Mouse (Mus musculus) B cell, adult 2 months (primary cell): ENCODE measurements around the gene Hkdc1.

ENCODE experiments used
- DNase-seq, 2 experiments: peaks; one replicate each; pipeline ENCODE4 v3.0.0; 2022

The Hkdc1 gene

DNA sequence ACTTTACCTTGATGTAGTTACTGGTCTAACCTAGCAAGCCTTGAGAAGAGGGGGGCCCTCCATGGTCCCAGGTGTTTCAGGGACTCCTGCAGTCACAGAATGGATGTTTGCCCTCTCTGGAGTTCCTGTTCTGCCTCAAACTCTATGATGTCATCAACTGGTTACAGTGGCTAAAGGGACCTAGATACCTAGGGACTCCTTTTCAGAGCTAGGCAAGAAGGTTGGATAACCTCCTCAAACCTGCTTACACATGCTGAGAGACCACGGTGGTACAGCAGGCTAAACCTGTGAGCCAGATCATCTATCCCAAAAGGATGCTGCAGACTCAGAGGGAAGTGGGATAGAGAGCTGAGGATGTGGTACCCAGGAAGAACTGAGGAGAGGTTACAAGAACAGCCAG lies 42.5 kb downstream of the Hkdc1 start, which contains the start of gene Hk1:
Gene Hk1, minus strand, starts transcription at position 101 of the 400 bp plus-strand sequence.
- no peak for DNase-seq

DNA sequence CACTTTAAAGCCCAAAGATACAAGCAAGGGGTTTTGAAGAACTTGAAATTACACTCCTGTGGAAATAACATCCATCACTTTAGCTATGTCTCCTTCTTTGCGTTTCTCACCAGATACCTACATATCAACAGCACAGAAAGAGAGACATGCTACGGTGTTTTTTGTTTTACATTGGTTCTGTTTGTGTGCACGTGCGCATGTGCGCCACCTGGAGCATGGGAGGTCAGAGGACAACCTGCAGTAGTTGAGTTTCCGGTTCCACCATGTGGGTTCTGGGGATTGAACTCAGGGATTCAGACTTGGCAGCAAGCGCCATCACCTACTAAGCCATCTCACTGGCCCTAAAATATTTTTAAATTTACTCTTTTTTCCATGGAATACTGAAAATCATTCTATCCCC lies 63.5 kb downstream of the Hkdc1 start:
- peak in 1 of 2 experiments; percentile 10 for DNase-seq

DNA sequence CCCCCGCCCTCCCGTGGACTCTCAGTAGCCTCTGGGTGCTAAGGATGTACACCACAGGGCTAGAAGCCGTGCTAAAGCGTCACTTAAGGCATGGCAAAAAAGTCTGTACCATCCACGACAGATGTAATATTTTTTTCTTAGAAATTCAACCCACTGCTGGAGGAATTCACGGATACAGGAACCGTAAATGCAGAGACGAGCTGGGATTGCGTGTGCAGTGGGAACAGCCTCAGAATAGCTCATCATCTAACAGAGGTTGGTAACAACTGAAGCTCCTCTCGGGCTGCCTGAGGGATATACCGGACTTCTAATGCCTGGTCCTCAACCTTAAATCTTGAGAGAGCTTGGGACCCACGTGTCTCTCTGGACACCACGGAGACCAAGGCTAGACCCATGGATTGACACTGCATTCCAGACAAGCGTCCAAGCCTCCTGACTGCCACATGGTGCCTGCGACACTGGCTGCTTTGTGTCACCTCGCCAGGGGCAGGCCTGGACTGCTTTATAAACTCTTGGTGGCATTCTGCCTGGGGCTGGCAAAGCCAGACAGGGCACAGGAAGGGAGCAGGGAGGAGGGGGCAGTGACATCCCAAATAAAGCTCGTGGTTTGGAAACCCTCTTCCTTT lies 66.1 kb downstream of the Hkdc1 start:
- DNase-seq = no peak

DNA sequence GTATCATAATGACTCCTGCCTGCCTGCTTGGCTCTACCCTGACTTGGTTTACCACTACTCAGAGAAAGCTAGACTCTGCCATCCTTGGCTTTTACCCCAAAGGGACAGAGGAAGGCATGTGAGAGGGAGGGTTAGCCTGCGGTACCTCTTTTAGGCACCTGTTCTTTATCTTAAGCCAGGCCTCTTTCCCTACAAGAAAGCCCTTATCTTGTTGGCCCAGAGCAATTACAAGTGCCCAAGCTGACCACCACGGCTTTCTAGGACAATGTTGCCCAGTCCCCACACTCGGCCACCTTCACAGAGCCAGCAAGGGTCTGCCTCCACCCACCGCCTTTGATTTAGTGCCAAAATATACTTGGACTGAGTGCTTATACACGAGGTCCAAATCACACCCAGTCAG lies 77.1 kb downstream of the Hkdc1 start:
- no peak for DNase-seq

DNA sequence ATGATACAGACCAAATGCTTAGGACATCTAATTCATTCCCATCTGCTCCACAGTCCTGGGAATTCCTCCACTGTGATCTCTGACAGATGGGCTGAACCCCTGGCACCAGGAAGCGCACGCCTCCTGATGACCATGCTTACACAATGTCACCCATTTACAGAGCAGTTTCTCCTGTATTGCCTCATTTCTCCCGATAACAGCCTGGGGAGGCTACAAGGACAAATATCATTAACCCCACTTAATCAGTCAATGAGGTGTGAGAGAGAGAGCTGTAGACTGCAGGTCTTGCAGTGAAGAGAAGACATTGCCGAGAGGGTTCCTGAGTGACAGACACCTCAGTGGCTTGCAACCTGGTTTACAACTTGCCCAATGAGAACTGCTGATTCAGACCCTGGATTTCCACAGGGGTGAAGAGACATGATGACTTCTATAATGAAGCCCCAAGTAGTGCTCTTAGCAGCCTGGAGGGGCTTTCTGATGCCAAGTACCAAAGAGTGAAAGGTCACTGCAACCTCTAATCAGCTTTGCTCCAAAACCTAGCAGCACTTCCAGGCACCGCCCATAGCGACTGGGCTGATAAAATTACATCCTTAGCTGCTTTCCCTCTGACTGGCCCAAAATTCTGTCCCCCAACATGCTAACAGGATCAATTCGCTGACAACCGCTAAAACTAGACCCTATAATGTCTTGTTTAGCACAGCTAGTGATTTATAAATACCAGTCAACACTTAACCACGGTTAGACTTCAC lies 78.1 kb downstream of the Hkdc1 start:
- no peak for DNase-seq

DNA sequence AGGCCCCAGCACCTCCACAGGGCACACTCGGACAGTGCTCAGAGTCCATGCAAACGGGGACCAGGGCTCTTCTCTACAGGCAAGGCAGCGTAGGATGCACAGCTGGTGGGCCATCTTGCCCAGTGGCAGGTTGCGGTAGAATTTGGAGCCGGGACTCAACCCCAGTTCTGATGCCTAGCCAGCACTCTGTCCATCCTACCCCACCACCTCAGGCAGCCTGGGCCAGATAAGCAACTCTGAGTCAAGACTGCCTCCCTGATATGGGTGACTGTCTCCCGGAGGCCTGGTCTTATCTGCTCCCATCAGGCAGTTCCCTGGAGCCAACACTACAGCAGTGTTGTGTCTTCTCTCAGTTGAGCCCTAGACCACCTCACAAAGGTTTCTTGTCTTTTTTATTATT lies 79.8 kb downstream of the Hkdc1 start:
- no peak for DNase-seq

DNA sequence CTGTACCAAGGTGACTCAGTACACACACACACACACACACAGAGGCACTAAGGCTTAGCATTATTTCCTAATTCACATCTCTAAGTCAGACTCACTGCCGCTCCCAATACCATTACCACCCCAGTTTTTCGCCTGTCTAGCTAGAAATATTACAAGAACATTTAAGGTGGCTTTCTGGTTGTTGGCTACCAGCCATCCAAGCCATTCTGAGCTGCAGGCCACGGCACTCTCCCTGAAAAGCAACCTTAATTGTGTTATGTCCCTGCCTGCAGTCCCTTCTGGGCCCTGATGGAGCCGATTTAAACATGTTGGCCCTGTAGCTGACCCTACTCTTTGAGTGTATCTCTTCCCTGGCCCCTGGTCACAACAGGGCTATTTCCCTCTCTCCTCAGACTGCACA lies 80.3 kb downstream of the Hkdc1 start:
- no peak for DNase-seq

DNA sequence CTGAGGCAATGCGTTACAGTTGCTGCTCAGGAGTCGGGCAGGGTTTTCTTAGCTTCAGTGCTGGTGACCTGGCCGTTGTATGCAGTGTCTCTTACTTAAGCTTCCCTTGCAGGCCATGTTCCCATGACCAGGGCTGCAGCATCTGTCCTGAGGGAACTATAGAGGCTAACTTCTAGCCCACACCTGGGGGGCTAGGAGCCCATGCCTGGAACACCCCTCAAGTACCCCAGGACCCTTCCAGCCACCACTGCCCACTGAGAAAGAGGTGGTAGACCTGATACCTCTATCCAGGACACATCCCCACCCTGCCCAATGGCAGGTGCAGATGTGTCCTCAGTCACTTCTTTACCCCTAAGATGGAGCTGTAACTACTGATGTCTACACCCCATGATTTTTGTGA lies 81.3 kb downstream of the Hkdc1 start:
- peak in 1 of 2 experiments; percentile 5 for DNase-seq

DNA sequence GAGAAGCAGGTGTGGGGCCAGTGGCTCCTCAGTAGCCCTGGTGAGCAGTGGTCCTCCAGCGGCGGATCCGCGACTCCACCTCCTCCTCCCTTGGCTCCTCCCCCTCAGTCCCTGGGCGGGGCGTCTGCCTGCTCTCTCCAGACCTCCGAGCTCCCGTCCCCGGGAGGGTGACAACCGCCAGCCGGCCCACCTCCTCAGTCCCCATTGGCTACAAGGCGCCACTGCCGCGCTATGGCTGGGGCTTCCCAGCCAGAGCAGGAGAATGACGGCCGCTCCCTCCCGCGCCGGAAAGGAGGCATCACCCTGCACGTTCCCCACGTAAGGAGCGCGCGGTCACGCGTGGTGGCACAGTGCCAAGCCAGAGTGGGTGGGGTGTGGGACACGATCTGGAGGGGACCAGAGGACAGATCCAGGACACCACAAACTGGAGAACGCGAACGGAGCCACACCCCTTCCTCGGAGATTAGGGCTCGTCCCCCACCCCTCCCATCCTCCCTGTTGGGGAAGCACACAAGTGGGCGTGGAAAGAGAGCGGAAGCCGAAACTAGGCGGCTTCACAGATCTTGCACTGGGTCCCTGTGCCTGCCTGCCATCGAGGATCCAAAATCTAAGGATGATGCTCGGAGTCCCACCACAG lies 82.1 kb downstream of the Hkdc1 start:
- DNase-seq = peak; percentile 98 to 99

DNA sequence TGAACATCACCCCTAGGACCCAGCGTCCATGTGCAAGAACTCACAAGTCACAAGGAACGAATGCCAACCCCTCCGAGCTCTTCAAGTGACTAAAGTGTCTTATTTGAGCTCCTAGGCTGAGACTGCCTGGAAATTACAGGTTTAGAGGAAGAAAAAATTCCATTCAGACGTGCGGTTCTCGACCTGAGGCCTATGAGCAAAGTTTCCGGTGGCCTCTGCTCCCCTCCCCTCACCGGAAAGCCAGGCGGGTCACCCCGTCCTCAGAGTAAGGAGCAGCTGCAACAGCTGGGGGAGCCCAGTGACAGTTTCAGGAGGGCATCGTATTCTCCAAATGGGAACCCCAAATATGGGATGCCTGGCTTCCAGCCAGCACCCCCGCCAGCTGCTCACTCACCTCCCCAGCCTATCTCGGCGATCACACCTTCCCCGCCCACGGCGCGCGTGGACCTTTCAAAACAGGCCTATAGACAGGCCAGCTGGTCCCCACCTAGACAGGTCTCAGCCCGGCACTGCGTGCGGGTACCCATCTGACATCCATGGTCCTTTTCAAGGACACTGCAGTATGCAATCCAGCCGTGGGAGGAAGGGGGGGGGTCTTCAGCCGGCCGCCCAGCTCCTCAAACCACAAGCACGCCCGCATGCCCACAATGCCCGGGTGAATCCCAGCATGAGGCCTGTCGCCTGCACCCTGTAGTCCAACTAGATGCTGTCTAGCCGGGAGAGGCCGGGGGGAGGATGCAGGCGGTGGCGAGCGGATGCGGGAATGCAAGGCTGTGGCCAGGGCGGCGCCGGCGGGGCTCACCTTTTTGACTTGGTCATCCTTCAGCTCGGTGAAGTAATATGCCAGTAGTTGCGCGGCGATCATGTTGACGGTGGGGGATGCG lies 82.8 kb downstream of the Hkdc1 start:
- DNase-seq = peak; percentile 47 to 49

DNA sequence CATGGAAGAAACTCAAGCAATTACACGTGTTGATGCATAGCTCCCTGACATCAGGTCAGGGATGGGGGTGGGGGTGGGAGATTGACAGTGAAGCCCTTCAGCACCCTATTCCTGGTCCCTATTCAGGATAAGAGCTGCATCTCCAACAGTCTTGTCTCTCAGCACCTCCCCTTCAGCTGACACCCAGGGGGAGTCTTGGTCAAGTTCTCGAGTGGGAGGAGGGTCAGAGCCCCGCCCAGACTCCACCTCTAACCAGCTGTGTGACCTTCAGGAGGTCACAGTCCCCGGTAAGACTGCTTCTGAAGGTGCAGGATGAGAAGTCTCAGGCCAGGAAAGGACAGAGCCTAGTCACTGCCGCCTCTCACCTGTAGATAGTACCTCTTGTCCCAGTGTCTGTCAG lies 83.7 kb downstream of the Hkdc1 start:
- DNase-seq = no peak

DNA sequence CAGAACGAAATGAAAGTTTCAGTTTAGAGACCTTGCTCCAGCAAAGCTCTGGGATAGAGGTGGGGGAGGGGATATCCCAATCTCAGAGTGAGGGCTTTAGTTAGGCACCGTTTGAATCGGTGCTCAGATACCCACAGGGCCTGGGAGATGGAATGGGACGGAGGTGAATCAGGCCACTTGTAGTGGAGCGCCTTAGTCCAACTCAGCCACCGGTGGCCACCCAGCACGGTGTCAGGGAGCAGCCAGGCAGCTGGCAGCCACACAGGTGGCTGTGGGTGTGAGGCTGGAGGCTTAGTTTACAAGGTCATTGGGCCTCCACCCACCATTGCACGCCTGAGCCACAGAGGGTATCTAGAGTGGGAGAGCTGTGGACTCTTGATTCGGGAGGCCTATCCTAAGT lies 84.1 kb downstream of the Hkdc1 start:
- no peak for DNase-seq

DNA sequence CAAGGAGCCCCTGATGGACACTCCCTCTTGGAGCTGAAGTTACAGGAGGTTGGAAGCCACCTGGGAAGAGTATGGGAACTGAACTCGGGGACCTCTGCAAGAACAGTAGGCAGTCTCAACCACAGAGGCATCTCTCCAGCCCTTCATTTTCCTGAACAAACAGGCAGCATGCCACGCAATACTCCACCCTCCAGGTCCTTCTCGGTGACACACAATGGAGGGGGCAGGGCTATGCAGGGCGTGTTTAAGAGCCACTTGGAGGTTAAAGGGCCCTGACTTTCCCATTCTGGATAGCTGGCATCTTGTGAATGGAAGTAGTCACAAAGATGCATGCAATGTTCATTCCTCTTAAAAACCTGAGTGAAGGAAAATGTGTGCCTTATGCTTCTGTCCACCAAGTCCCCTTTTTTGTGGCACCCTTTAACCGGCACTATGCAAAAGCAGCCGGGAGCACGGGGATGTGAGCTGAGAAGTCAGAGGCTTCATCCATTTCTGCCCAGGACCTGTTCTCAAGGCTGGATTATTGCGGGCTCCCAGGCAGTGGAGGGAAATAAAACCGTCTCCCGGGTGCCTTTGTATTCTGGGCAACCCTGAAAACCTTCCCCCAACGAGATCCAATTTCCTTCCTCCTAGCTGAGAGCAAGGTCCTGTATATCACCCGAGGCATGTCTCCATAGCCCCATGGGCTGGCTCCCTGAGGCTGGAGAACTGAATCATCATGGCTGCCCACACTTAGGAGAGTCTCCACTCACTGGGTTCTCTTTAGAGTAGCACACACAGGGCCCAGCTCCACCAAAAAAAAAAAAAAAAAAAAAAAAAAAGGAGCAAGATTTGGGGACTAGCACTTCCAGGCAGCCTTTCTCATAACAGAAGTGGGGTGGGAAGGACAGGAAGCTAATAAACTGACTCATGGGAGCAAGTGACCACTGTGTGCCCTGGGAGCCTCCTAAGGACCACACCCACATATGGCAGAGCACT lies 85.4 kb downstream of the Hkdc1 start:
- no peak for DNase-seq

DNA sequence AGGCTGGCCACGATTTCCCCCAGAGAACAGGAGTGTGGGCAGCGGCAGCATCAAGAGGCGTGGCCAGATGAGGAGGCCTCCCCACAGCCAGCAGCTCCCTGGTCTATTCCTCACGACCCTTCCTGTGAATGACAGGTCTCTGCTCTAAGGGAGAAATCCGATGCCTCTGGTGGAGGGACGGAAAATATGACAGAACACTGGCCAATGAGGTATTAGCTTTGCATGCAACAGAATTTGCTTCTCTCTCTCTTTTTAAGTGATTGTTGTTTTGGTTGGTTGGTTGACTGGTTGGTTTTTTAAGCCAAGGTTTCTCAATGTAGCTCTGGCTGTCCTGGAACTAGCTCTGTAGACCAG lies 86.9 kb downstream of the Hkdc1 start:
- no peak for DNase-seq

DNA sequence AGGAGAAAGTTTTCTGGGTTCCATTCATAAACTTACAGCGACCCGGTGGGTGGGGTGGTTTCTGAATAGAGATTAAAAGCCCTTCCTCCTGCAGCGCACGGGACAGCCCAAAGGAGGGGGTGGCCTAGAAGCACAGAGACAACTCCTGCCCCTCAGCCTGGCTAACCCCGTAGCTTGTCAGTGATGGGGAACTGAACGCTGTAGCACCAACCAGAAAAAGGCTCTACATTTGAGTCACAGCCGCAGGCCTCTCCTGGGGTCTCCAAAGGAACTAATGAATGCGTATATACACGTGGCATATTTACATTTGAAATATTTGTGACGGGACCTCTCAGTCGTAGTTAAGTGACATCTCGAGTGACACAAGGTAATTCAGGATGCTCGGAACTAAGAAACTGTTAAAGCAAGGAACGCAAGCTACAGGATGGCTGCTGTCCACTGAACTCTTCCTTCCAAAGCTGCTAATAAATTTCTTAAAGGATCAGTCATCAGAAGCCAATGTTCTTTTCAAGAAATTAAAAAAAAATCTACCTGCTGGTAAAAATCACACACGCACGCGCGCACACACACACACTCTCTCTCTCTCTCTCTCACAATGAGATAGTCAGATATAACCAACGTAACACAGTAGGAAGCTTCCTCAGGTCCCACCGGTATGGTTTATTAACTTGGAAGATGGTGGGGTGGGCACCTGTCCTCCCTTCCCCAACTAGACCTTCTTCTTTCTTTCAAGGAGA lies 87.4 kb downstream of the Hkdc1 start:
- no peak for DNase-seq

DNA sequence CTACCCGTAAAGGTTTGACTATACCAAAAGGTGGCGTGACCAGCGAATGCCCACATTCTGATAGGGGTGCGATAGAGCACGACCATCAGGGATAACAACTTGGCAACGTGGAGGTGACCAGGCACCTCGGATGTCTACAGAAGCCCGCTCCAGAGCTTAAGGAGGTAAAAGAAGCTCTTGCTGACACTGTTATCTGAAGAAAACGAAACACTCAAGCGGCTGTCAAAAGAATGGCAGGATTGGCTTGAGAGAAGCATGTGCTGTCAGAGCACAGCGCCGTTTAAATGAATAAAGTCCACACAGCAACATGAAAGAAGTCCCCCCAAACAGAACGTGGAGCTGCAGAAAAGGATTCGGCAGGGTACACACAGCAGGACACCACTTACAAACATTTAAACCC lies 89.0 kb downstream of the Hkdc1 start:
- no peak for DNase-seq
